Mouse (Mus musculus) hindbrain, embryonic 16.5 days (tissue): Measurements from ENCODE around the gene Bola1. TPM values are rescaled to one million over a fixed set of nuclear protein-coding genes. Genes with fewer than 3 reads are reported as not detected.

Experiments
- ATAC-seq: fragments of 200-750 bp; cut with Nextera tagmentation; 2 replicates; pipeline ENCODE4 v1.8.0; 2017; ENCODE audit warnings: moderate TSS enrichment, moderate library complexity
- H3K27ac ChIP-seq: fragments of 300-500 bp; sonication (generic); 2 replicates; pipeline ENCODE4 v1.5.1; 2014; ENCODE audit warnings: low read depth, mild to moderate bottlenecking, control low read depth, low read length, moderate library complexity
- H3K27me3 ChIP-seq: fragments of 300-500 bp; sonication (generic); replicated peaks from 2 replicates; pipeline ENCODE4 v1.6.1; 2014; ENCODE audit warnings: low read length; ENCODE audit not compliant: control insufficient read depth, insufficient read depth
- H3K36me3 ChIP-seq: fragments of 300-500 bp; sonication (generic); 2 replicates; pipeline ENCODE4 v1.6.1; 2014; ENCODE audit warnings: mild to moderate bottlenecking, low read length, moderate library complexity, mixed read lengths; ENCODE audit not compliant: control insufficient read depth, insufficient read depth
- H3K4me1 ChIP-seq: fragments of 300-500 bp; sonication (generic); 2 replicates; pipeline ENCODE4 v1.6.1; 2014; ENCODE audit warnings: low read depth, low read length; ENCODE audit not compliant: control insufficient read depth, insufficient read depth
- H3K4me2 ChIP-seq: fragments of 300-500 bp; sonication (generic); 2 replicates; pipeline ENCODE4 v1.6.1; 2014; ENCODE audit warnings: mild to moderate bottlenecking, low read length, control low read depth, moderate library complexity
- H3K4me3 ChIP-seq: fragments of 300-500 bp; sonication (generic); 2 replicates; pipeline ENCODE4 v1.5.1; 2014; ENCODE audit warnings: mild to moderate bottlenecking, low read length, control low read depth, moderate library complexity
- H3K9ac ChIP-seq: fragments of 300-500 bp; sonication (generic); 2 replicates; pipeline ENCODE4 v1.6.1; 2014; ENCODE audit warnings: low read depth, mild to moderate bottlenecking, control low read depth, low read length, moderate library complexity
- H3K9me3 ChIP-seq: fragments of 300-500 bp; sonication (generic); 2 replicates; pipeline ENCODE4 v1.6.1; 2014; ENCODE audit warnings: mild to moderate bottlenecking, low read length, moderate library complexity; ENCODE audit not compliant: control insufficient read depth
- WGBS: fragments of 180-500 bp; shearing (Covaris S2); extraction: QIAGEN DNeasy Blood & Tissue Kit; methylation state at CpG from one replicate; pipeline ENCODE4 v1.1.7; 2014; 5-methylcytosine and 5-hydroxymethylcytosine counted together
- microRNA-seq: library from miRNA; unstranded; fragments of <30 nt; microRNA quantifications from one replicate; pipeline ENCODE4, GENCODE M21; 2017
- polyA plus RNA-seq: library from polyadenylated mRNA; unstranded; fragments of >200 nt; fragmentation: Nextera tagmentation; extraction: Ambion mirVana; gene quantifications from 2 replicates; pipeline ENCODE4 v1.2.1, GENCODE M21; 2015

The Bola1 gene
- polyA plus RNA-seq, 1 experiment from 2014 or later, result 57.2 TPM

DNA sequence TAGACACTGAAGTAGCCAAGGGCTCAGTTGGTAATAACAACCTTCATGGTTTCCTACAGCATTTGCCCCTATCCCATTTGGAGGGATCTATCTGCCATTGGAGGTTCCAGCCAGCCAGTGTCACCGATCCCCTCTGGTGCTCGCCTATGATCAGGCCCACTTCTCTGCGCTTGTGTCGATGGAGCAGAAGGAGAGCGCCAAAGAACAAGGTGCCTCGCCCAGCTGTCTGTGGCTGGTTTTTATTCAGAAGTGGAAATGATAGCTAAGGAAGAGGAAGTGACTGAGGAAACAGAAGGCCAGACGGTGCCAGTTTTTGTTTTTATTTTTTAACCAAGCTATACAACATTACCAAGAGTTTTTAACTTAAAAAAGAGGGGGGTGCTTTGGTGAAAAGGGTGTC lies 67.7 kb downstream of the Bola1 start:
- no peak overlapping the region for H3K9ac ChIP-seq
- no peak overlapping the region for H3K4me3 ChIP-seq
- no peaks in the 10 kb centered on the region for H3K9me3 ChIP-seq
- WGBS, result 94% methylated on average over 7 of the region's 7 CpGs
- H3K27me3 ChIP-seq, result no peaks in the 10 kb centered on the region
- no peak overlapping the region for H3K27ac ChIP-seq
- no peak overlapping the region for H3K4me2 ChIP-seq
- H3K36me3 ChIP-seq, result peaks cover 13% of the 10 kb centered on the region
- ATAC-seq, result no peak
- no peaks in the 10 kb centered on the region for H3K4me1 ChIP-seq

- no peak overlapping the region for H3K9ac ChIP-seq
Measured at GRCm38 (mm10) chr3:96147950-96148349, 71.6 kb downstream of the Bola1 start.

More at GRCm38 (mm10) chr3:96147950-96148349, 71.6 kb downstream of the Bola1 start:
- H3K4me2 ChIP-seq, result no peak overlapping the region
- peaks cover 10% of the 10 kb centered on the region for H3K36me3 ChIP-seq
- peak; percentile 30; the same call in 1 of the 2 replicates for ATAC-seq
- no peaks in the 10 kb centered on the region for H3K4me1 ChIP-seq
- H3K4me3 ChIP-seq, result no peak overlapping the region
- H3K27me3 ChIP-seq, result no peaks in the 10 kb centered on the region
- H3K9me3 ChIP-seq, result no peaks in the 10 kb centered on the region
- no peak overlapping the region for H3K27ac ChIP-seq
- 17% methylated on average over 5 of the region's 5 CpGs for WGBS

Small RNA genes within 50 kb of the gene (microRNA-seq; reads per million reads assigned to microRNA genes)
- gene Gm44492, result not detected
- not detected for gene Gm47311
- not detected for gene Gm47313

Other genes with a start within 250 kb of the Bola1 start
- 27.7 and 41.3 TPM in 2 replicates for gene Plekho1, start 223.7 kb downstream of the Bola1 start, polyA plus RNA-seq
- gene Vps45, start 161.2 kb downstream of the Bola1 start, polyA plus RNA-seq, result 58.7 and 60.8 TPM in 2 replicates
- gene Otud7b, start 115.2 kb downstream of the Bola1 start, polyA plus RNA-seq, result 6.5 and 8.7 TPM in 2 replicates
- 12.7 and 13.9 TPM in 2 replicates for gene Mtmr11, start 57.7 kb downstream of the Bola1 start, polyA plus RNA-seq
- 131 and 152 TPM in 2 replicates for gene Sf3b4, start 47.4 kb downstream of the Bola1 start, polyA plus RNA-seq
- 135 TPM in 2 replicates for gene Sv2a, start 38.6 kb downstream of the Bola1 start, polyA plus RNA-seq
- gene Hist2h2ab, start 156 bp upstream of the Bola1 start, polyA plus RNA-seq, result not detected in 2 replicates
- gene Hist2h2ac, start 1.2 kb upstream of the Bola1 start, polyA plus RNA-seq, result 1.3 TPM in 1 of 2 replicates, not detected in the other
- 4.9 and 5.5 TPM in 2 replicates for gene Hist2h2be, start 1.4 kb upstream of the Bola1 start, polyA plus RNA-seq
- 0.70 and 1.1 TPM in 2 replicates for gene Hist2h3c2, start 19.4 kb upstream of the Bola1 start, polyA plus RNA-seq
- 31.6 and 34.2 TPM in 2 replicates for gene Hist2h2aa2, start 20.6 kb upstream of the Bola1 start, polyA plus RNA-seq
- gene Hist2h2aa1, start 25.8 kb upstream of the Bola1 start, polyA plus RNA-seq, result 6.1 and 9.9 TPM in 2 replicates
- gene Hist2h3c1, start 27.0 kb upstream of the Bola1 start, polyA plus RNA-seq, result 0.21 and 0.47 TPM in 2 replicates
- 2.8 and 3.1 TPM in 2 replicates for gene Hist2h4, start 43.6 kb upstream of the Bola1 start, polyA plus RNA-seq
- 8.1 and 8.4 TPM in 2 replicates for gene Hist2h3b, start 48.9 kb upstream of the Bola1 start, polyA plus RNA-seq
- 1.5 and 2.1 TPM in 2 replicates for gene Hist2h2bb, start 50.0 kb upstream of the Bola1 start, polyA plus RNA-seq
- 1.7 and 2.3 TPM in 2 replicates for gene Fcgr1, start 74.3 kb upstream of the Bola1 start, polyA plus RNA-seq
- gene BC107364, start 232.6 kb upstream of the Bola1 start, polyA plus RNA-seq, result not detected in 2 replicates